Mouse (Mus musculus): ENCODE measurements around the gene Blmh.
"Not testable (repeated sequence)": the region's sequence is repeated elsewhere in the genome, so short reads cannot be mapped to it uniquely, and the experiment has no call there.

DNA sequence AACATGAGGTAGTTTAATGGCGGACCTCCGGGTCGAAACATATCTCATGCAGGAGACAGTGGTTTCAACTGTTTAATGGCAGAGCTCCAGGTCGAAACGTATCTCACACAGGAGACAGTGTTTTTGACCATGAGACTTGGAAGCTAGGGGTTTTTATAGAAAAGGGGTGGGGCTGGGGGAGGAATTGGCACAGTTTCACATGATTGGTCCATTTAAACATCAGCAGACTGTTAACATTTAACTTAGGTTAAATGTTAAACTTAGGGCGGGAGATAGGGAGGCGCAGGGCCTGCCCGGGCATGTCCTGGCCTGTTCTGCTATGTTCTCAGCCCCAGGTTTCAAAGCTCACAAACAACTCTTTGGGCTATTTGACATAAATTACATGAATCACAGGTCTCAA is 4.0 kb downstream of the Blmh start:
- TF ChIP-seq CTCF (IDR thresholded peaks at IDR 0.05; ENCODE audit: control insufficient read depth, insufficient read depth, insufficient replicate concordance, low read depth, low read length); POLR2A (IDR thresholded peaks at IDR 0.05; ENCODE audit: control insufficient read depth, low read depth, low read length): not testable (repeated sequence)

Measured in testis, adult 2 months (tissue).